In the genomic region with DNA sequence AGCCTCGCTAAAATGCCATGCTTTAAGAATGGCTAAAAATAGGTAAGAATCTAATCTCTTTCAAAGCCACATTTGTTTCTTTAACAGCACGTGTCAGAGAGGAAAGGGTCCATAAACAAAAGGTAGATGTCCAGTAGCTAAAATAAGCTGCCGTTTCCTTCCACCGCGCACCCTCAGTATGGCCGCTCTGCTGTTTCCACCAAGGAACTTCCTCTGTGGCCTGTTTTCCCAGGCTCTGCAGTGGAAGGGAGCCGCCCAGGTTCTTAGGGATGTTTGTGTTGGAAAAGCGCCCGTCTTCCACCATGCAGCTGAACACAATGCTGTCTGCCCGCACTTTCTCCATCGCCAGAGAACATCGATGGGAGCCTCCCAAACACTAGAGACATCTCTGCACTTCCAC, we compare ENCODE assay signal across 11 mouse cellular contexts.
DNase-seq lines count a peak whose midpoint lies in the region; ATAC-seq lines count a peak whose summit lies in the region.
"Had no signal": no experiment of that assay in that cellular context is flagged by ENCODE, and none has a peak within 500 bp of the region (broad histone marks: within the 10 kb centered on the region; RNA-seq: fewer than 3 reads in every experiment).

No protein-coding gene starts in this region.

- WGBS in lung, embryonic 16.5 days: 42% methylated on average over 12 of the region's 12 CpGs

- no peak overlapping the region for H3K4me3 ChIP-seq in lung, embryonic 16.5 days (ENCODE audit: low read length)
- H3K4me3 ChIP-seq: limb, embryonic 12.5 days; myocyte; stomach, embryonic 15.5 days had no signal

- H3K9ac ChIP-seq in lung, embryonic 16.5 days (ENCODE audit: low read length): no peak overlapping the region
- H3K9ac ChIP-seq: limb, embryonic 12.5 days; stomach, embryonic 15.5 days had no signal

- ATAC-seq in lung, embryonic 16.5 days (ENCODE audit: low read depth): peak; percentile 76
- no peak for ATAC-seq in monocyte, adult 5-6 weeks (replicated peaks; ENCODE audit: insufficient number of reproducible peaks, low FRiP score, low TSS enrichment, poor library complexity, severe bottlenecking)

- peak overlapping the region; percentile 31; the same call in 1 of the 2 replicates for H3K27ac ChIP-seq in lung, embryonic 16.5 days (ENCODE audit: low read length)
- H3K27ac ChIP-seq: limb, embryonic 12.5 days; stomach, embryonic 15.5 days had no signal

- H3K4me1 ChIP-seq in lung, embryonic 16.5 days (replicated peaks; ENCODE audit: control insufficient read depth, insufficient read depth, low read length): peaks cover 9% of the 10 kb centered on the region
- H3K4me1 ChIP-seq: limb, embryonic 12.5 days had no signal

- H3K4me2 ChIP-seq in lung, embryonic 16.5 days (ENCODE audit: low read depth, low read length): no peak overlapping the region
- H3K4me2 ChIP-seq: limb, embryonic 12.5 days; stomach, embryonic 15.5 days had no signal

- H3K36me3 ChIP-seq in lung, embryonic 16.5 days (ENCODE audit: control insufficient read depth, insufficient read depth, low read length): no peaks in the 10 kb centered on the region
- H3K36me3 ChIP-seq: limb, embryonic 12.5 days; stomach, embryonic 15.5 days had no signal

- DNase-seq in embryo, embryonic 10 days (ENCODE audit: low spot score): peak; percentile 9
- DNase-seq in embryo, embryonic 10.5 days (ENCODE audit: low spot score): no peak
- peak; percentile 19 for DNase-seq in gastrocnemius, postnatal 10 days
- DNase-seq in kidney, adult 11 months: peak; percentile 79
- no peak for DNase-seq in left cerebral cortex, adult 9 months (ENCODE audit: low spot score in 2 of 2)
- DNase-seq in thymus, postnatal 14 days: no peak

- no peaks in the 10 kb centered on the region for H3K27me3 ChIP-seq in lung, embryonic 16.5 days (ENCODE audit: control insufficient read depth, insufficient read depth, low read depth, low read length)
- H3K27me3 ChIP-seq: limb, embryonic 12.5 days; stomach, embryonic 15.5 days had no signal

- 0 out of 2 replicates have a peak, but pooled peaks cover 3% of the 10 kb centered on the region for H3K9me3 ChIP-seq in lung, embryonic 16.5 days (ENCODE audit: control insufficient read depth, low read length)
- H3K9me3 ChIP-seq: limb, embryonic 12.5 days; stomach, embryonic 15.5 days had no signal

Comparison
In these comparisons a context has a peak if more than half of its experiments do, and no peak if none do; other contexts are left out.
1. DNase-seq: peak in embryo, embryonic 10 days (single experiment), gastrocnemius, postnatal 10 days (single experiment) and kidney, adult 11 months (single experiment); none in embryo, embryonic 10.5 days (single experiment), left cerebral cortex, adult 9 months (0 of 2) and thymus, postnatal 14 days (single experiment).